Mouse (Mus musculus): ENCODE data around the gene Olfr315. TPM values are rescaled to one million over a fixed set of nuclear protein-coding genes. Genes with fewer than 3 reads are reported as not detected.

Gene Olfr315
- polyA plus RNA-seq, 1 experiment: not detected

DNA sequence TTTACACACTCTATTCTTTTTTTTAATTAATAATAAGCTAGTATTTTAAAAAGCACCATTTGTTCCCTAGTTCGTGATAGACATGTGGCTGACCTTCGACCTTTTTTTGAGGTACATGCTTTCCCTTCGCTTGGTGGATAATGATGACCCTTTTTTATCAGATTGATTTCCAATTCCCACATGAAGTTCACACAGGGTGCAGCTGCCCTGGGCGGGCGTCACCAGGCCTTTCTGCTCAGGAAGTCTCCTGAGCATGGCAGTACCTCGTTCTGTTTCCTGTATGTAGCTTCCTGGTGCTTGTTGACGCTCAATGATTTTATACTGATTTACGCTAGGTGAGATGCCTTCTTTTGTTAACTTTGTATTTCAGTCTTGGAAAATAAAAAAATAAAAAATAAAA, 15.4 kb downstream of the Olfr315 start:
- Histone ChIP-seq H3K4me1 (ENCODE audit: control insufficient read depth, insufficient read depth, low read length) (peaks cover 1% of the 10 kb centered on the region; the same call in 1 of the 2 replicates), H3K4me3 (ENCODE audit: insufficient read depth, low read length) (no peak overlapping the region), H3K27ac (ENCODE audit: insufficient read depth, low read length) (no peak overlapping the region)
- TF ChIP-seq POLR2A (IDR thresholded peaks at IDR 0.05; ENCODE audit: extremely low read depth, insufficient read depth, low read length) (no peak), CTCF (IDR thresholded peaks at IDR 0.05; ENCODE audit: extremely low read depth, insufficient read depth, low read length) (no peak)

DNA sequence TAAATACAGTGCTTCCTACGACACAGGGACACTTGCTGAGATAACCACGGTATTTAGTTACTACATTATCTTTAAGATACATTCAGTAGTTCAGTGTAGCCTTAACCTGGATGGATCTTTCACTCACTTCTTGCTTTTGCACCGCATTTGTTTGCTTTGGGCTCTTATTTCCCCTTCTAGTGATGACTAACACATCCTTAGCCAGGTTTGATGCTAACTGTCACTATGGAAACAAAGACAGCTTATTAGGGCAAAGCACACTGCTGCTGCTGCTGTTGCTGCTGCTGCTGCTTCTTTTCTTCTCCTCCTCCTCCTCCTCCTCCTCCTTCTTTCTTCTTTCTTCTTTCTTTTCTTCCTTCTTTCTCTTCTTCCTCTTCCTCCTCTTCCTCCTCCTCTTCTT, 16.5 kb downstream of the Olfr315 start:
- H3K4me1 ChIP-seq (ENCODE audit: control insufficient read depth, insufficient read depth, low read length): peaks cover 1% of the 10 kb centered on the region; the same call in 1 of the 2 replicates
- TF ChIP-seq CTCF (IDR thresholded peaks at IDR 0.05; ENCODE audit: extremely low read depth, insufficient read depth, low read length) (no peak), POLR2A (IDR thresholded peaks at IDR 0.05; ENCODE audit: extremely low read depth, insufficient read depth, low read length) (no peak)
- H3K4me3 ChIP-seq (ENCODE audit: insufficient read depth, low read length): no peak overlapping the region
- H3K27ac ChIP-seq (ENCODE audit: insufficient read depth, low read length): no peak overlapping the region

- peaks cover 1% of the 10 kb centered on the region; the same call in 1 of the 2 replicates for H3K4me1 ChIP-seq (ENCODE audit: control insufficient read depth, insufficient read depth, low read length)
- no peak overlapping the region for H3K27ac ChIP-seq (ENCODE audit: insufficient read depth, low read length)
- H3K4me3 ChIP-seq (ENCODE audit: insufficient read depth, low read length): no peak overlapping the region
- TF ChIP-seq CTCF (IDR thresholded peaks at IDR 0.05; ENCODE audit: extremely low read depth, insufficient read depth, low read length) (no peak), POLR2A (IDR thresholded peaks at IDR 0.05; ENCODE audit: extremely low read depth, insufficient read depth, low read length) (no peak)
Measured at GRCm38 (mm10) chr11:58790053-58790452, 17.1 kb downstream of the Olfr315 start.

DNA sequence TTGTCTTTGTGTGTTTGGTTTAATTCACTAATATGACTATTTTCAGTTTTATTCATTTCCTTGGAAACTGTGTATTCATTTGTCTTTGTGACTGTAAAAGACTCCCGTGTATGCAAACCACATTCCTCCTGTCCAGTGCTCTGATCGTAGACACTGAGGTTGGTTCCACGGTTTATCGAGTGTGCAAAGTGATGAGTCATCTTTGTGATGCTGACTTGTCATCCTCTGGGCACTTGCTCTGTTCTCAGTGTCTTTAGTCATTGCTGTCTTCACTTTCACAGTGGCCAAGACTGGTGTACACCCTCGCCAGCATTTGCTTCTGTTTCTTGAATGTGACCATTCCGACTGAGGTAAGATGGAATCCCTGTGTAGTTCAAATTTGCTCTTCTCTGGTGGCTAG, 17.7 kb downstream of the Olfr315 start:
- Histone ChIP-seq H3K4me3 (ENCODE audit: insufficient read depth, low read length) (no peak overlapping the region), H3K4me1 (ENCODE audit: control insufficient read depth, insufficient read depth, low read length) (peaks cover 1% of the 10 kb centered on the region; the same call in 1 of the 2 replicates), H3K27ac (ENCODE audit: insufficient read depth, low read length) (no peak overlapping the region)
- TF ChIP-seq POLR2A (IDR thresholded peaks at IDR 0.05; ENCODE audit: extremely low read depth, insufficient read depth, low read length): no peak
- TF ChIP-seq CTCF (IDR thresholded peaks at IDR 0.05; ENCODE audit: extremely low read depth, insufficient read depth, low read length): no peak

DNA sequence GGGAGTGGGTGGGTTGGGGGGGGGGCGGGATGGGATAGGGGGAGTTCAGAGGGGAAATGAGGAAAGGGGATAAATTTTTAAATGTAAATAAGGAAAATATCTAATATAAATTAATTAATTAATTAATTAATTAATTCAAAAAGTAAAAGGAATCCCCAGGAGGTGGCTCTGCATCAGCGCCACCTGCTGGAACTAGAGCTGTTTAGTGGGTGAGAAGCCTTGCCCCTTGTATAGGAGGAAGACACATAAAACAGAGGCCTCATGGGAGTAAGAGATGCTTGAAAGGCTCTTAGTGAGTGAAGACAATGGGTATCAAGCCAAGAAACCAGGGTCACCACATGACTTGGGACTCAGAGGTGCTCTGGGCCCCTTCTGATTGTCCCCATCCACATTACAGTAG, 22.9 kb downstream of the Olfr315 start:
- Histone ChIP-seq H3K4me1 (ENCODE audit: control insufficient read depth, insufficient read depth, low read length) (peaks cover 2% of the 10 kb centered on the region; the same call in 1 of the 2 replicates), H3K4me3 (ENCODE audit: insufficient read depth, low read length) (no peak overlapping the region), H3K27ac (ENCODE audit: insufficient read depth, low read length) (no peak overlapping the region)
- TF ChIP-seq POLR2A (IDR thresholded peaks at IDR 0.05; ENCODE audit: extremely low read depth, insufficient read depth, low read length): no peak
- no peak for TF ChIP-seq CTCF (IDR thresholded peaks at IDR 0.05; ENCODE audit: extremely low read depth, insufficient read depth, low read length)

GRCm38 (mm10) chr11:58796850-58797249, 23.9 kb downstream of the Olfr315 start:
- no peak overlapping the region for H3K4me3 ChIP-seq (ENCODE audit: insufficient read depth, low read length)
- H3K27ac ChIP-seq (ENCODE audit: insufficient read depth, low read length): no peak overlapping the region
- peaks cover 6% of the 10 kb centered on the region for H3K4me1 ChIP-seq (ENCODE audit: control insufficient read depth, insufficient read depth, low read length)
- no peak for TF ChIP-seq POLR2A (IDR thresholded peaks at IDR 0.05; ENCODE audit: extremely low read depth, insufficient read depth, low read length)
- TF ChIP-seq CTCF (IDR thresholded peaks at IDR 0.05; ENCODE audit: extremely low read depth, insufficient read depth, low read length): no peak

DNA sequence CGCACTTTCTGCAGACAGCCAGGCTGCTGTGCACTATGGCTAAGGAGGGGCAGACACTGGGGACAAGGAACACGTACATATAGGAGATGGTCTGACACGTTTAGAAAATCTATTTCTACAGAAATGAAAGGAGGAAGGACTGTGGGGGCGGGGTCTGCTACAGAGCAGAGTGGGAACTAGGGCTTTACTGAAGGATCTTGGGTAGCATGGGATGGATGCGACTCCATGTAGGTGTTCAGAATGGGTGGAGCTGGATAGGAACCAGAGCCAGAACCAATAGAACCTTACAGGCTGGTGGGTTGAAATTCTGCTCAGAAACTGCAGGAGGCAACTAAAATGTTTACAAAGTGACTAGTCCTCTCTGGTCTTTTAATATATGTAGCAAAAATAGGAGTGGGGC, 26.8 kb downstream of the Olfr315 start:
- Histone ChIP-seq H3K4me1 (ENCODE audit: control insufficient read depth, insufficient read depth, low read length) (peaks cover 7% of the 10 kb centered on the region), H3K27ac (ENCODE audit: insufficient read depth, low read length) (no peak overlapping the region), H3K4me3 (ENCODE audit: insufficient read depth, low read length) (no peak overlapping the region)
- no peak for TF ChIP-seq CTCF (IDR thresholded peaks at IDR 0.05; ENCODE audit: extremely low read depth, insufficient read depth, low read length)
- TF ChIP-seq POLR2A (IDR thresholded peaks at IDR 0.05; ENCODE audit: extremely low read depth, insufficient read depth, low read length): no peak

- Histone ChIP-seq H3K27ac (ENCODE audit: insufficient read depth, low read length) (no peak within 1 kb of the TSS), H3K4me1 (ENCODE audit: control insufficient read depth, insufficient read depth, low read length) (peaks cover 5% of the 10 kb centered on the region), H3K4me3 (ENCODE audit: insufficient read depth, low read length) (peak within 1 kb of the TSS; percentile 15)
- no peak for TF ChIP-seq CTCF (IDR thresholded peaks at IDR 0.05; ENCODE audit: extremely low read depth, insufficient read depth, low read length)
Measured at GRCm38 (mm10) chr11:58801558-58802228, 28.7 kb downstream of the Olfr315 start, which contains the start of gene Fam183b. Gene Fam183b (minus strand): TSS chr11:58801960.

DNA sequence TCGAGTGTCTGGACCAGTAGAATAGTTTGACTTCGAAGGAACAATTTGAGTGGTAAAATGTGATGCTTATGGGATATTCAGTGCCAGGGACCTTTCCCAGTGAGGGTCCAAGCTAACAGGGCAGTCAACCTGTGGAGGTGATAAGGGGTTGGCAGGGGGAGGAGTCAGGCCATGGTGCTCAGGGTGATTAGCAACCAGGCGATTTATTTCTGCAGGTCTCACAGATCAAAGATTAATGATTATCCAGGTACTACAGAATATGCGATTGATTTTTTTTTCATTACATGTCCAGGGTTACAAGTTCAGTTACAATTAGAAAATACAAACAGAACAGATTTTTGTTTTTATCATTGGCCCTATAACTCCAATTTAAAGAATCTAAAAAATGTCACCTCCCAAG, 30.9 kb downstream of the Olfr315 start:
- Histone ChIP-seq H3K4me1 (ENCODE audit: control insufficient read depth, insufficient read depth, low read length) (peaks cover 5% of the 10 kb centered on the region), H3K4me3 (ENCODE audit: insufficient read depth, low read length) (no peak overlapping the region), H3K27ac (ENCODE audit: insufficient read depth, low read length) (no peak overlapping the region)
- TF ChIP-seq CTCF (IDR thresholded peaks at IDR 0.05; ENCODE audit: extremely low read depth, insufficient read depth, low read length): no peak
- TF ChIP-seq POLR2A (IDR thresholded peaks at IDR 0.05; ENCODE audit: extremely low read depth, insufficient read depth, low read length): no peak

DNA sequence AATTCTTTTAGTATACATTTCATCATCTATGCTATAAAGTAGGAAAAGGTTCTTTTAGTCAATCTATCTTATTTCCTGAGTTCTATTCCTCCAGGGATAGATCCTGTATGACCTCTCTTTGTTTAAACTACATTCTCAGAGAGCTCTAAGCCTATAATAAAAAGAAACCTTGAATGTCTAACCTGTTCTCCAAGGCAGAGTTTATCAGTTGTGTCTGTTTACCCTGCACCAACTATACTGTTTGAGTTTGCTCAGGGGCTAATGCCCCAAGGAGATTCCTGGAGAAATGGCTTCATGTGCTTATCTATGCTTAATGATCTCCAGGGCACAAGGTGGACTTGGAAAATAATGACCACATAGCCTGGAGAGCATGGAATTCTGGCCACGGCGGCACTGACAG, 31.4 kb downstream of the Olfr315 start:
- Histone ChIP-seq H3K4me3 (ENCODE audit: insufficient read depth, low read length) (no peak overlapping the region), H3K27ac (ENCODE audit: insufficient read depth, low read length) (no peak overlapping the region), H3K4me1 (ENCODE audit: control insufficient read depth, insufficient read depth, low read length) (peaks cover 5% of the 10 kb centered on the region)
- TF ChIP-seq POLR2A (IDR thresholded peaks at IDR 0.05; ENCODE audit: extremely low read depth, insufficient read depth, low read length) (no peak), CTCF (IDR thresholded peaks at IDR 0.05; ENCODE audit: extremely low read depth, insufficient read depth, low read length) (no peak)

Data from cortical plate, adult 2 months (tissue).